Mouse (Mus musculus): ENCODE measurements around the gene Rpa2.

The Rpa2 gene

DNA sequence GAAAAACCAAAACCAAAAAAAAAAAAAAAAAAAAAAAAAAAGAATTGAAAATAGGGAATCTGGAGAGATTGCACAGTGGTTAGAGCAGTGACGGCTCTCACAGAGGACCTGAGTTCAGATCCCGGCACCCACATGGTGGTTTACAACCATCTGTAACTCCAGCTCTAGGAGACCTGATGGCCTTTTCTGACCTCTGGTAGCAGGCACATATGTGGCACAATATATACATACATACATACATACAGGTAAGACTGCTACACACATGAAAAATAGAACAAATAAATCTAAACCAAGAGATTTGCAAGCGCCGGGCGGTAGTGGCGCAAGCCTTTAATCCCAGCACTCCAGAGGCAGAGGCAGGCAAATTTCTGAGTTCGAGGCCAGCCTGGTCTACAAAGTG is 35.7 kb downstream of the Rpa2 start:
- DNase-seq (ENCODE audit: low spot score in 2 of 2): no peak

DNA sequence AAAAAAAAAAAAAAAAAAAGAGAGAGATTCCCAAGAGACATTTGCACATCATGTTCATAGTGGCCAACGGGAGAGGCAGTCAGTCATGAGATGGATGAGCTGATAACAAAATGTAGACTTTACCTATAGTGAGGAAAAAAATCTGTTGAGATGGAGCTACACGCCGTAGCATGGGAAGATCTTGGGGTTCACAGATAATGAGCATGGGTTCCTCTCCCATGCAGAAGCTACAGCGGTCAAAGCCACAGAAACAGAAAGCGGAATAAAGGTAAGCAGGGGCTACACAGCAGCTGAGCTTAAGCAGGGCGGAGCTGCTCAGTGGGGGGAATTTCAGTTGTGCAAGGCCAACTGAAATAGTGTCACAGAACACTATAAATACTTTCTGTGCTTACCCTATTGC is 36.2 kb downstream of the Rpa2 start:
- no peak for DNase-seq (ENCODE audit: low spot score in 2 of 2)

DNA sequence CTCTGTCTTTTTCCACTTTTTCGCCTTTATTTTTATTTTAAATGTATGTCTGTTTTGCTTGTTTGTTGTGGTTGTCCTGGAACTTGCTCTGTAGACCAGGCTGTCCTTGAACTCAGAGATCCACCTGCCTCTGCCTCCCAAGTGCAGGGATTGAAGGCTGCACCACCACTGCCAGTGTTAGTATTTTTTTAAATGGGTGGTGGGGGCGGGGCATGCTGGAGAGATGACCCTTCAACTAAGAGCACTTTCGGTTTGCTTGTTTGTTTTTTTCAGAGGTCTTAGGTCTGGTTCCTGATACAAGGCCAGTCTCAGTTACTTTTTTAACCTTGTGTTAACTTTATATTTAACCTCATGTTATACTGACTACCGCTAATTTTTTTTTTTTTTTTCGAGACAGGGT is 37.0 kb downstream of the Rpa2 start:
- no peak for DNase-seq (ENCODE audit: low spot score in 2 of 2)

DNA sequence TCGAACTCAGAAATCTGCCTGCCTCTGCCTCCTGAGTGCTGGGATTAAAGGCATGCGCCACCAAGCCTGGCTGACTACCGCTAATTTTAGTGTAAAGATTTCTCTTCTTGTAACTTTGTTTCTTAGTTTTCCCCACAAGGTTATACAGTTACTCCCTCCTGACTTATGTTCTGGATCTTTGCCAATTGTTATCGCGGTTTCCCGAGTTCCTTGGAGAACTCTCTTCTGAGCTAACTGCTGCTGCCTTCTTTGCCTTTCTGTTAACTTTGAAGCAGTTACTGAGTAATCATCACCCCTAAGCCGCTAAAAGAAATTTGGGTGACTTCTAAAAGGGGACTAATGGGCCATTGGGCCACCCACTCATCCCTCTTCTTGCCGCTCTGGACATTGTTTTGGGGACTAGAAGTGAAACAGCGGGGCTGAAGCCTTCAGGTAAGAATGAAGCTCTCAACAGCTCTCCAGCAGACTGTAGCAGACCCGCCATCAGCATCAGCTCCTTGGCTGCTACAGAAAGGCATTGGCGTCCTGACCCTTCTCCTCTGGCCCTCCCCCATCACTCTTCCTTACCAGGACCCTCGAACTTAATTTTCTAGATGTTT is 37.6 kb downstream of the Rpa2 start:
- DNase-seq (ENCODE audit: low spot score in 2 of 2): no peak

DNA sequence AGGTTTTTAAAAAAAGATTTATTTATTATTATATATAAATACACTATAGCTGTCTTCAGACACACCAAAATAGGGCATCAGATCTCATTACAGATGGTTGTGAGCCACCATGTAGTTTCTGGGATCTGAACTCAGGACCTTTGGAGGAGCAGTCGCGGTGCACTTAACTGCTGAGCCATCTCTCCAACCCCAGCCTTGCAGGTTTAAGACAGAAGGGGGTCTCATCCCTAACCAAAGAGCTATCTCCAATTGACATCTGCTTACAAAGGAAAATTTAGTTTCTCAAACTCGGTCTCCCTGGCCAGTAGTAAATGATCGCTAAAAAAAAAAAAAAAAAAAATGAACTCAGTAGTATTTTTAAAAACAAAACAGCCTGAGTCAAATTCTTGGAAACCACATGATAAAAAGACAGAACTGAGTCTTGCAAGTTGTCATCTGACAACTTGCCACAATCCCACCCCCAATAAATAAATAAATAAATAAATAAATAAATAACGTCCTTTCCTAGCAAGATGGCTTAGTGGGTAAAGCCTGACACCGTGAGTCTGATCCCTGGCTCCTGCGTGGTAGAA is 38.6 kb downstream of the Rpa2 start:
- no peak for DNase-seq (ENCODE audit: low spot score in 2 of 2)

DNA sequence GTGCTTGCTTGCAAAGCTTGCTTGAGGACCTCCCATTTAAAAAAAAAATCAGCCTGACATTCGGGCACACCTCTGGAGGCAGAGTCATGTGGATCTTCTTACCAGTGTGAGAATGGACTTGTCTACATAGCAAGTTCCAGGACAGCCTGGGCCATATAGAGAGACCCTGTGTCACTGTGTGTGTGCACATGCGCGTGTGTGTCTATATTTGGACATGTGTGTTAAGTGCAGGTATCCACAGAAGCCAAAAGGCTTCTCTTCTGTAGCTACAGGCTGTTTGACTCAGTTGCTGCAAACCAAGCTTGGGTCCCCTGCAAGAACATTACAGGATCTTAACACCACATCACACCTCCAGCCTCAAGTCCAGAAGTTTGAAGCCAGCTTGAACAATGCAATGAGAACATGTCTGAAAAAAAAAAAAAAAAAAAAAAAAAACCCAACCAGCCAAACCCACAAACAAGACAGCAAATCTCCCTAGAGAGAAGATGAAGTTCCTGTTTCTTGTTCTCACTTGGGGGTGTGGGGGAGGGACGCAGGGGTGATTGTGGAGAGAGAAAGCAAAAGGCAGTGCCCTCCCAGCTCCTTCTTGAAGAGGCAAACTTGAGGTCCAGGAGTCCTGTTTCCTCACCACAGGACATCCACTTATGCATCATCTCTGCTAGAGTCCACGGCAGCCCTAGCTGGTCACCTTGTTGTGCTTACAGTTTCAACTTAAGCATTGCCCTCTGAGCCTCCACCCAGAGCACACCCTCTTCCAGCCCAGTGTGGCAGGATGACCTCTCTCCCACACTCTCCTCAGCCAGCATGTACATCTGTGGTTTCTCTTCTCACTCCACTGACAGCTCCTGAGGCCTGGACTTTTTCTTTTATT is 39.9 kb downstream of the Rpa2 start:
- no peak for DNase-seq (ENCODE audit: low spot score in 2 of 2)

DNA sequence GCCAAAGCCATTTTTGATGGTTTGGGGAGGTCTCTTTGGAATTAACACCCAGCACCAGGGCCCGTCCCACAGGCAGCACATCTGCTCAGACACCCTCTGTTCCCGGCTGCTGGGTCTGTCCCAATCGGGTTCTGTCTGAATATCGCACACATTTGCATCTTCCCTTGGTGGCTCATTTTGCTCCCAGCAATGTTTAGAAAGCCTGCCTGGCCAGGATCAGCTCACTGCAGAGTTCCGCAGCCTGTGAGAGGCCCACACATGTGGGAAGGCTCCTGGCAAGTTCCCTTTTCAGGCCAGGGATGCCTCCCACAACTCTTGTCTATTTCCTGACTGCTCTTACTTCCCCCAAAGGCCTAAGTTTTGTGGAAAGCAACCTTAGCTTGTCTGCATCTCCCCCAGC is 41.5 kb downstream of the Rpa2 start:
- DNase-seq (ENCODE audit: low spot score in 2 of 2): no peak

DNA sequence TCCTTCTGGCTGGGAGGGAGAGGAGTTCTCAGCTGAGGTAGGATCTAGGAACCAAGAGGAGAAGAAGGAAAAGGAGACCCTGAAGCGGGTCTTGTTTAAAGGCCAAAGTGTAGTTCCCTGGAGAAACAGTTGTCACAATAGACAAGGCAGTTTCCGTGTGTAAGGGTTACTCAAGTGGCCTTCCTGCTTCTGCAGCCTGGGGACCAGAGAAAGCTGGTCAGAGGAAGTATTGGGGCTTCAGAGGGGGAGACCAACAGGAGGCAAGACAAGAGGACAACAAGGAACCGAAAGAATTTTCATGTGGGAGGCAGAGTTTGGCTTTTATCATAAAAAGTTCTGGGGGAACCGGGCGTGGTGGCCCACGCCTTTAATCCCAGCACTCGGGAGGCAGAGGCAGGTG is 48.3 kb downstream of the Rpa2 start:
- no peak for DNase-seq (ENCODE audit: low spot score in 2 of 2)

DNA sequence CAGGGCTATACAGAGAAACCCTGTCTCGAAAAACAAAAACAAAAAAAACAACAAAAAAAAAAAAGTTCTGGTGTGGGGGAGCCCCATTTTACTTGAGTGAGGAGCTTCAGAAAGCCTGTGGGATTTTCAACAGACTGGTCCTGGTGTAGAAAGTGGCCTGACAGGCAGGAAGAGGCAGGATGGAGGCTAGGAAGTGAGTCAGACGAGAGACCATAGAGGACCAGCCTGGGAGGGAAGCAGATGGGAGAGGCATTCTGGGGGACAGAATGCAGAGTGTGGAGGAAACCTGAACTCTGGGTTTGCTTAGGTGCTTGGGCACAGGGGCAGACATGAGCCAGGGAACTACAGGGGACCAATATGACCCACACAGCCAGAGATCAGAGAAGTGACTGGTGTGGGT is 48.7 kb downstream of the Rpa2 start:
- DNase-seq (ENCODE audit: low spot score in 2 of 2): no peak

DNA sequence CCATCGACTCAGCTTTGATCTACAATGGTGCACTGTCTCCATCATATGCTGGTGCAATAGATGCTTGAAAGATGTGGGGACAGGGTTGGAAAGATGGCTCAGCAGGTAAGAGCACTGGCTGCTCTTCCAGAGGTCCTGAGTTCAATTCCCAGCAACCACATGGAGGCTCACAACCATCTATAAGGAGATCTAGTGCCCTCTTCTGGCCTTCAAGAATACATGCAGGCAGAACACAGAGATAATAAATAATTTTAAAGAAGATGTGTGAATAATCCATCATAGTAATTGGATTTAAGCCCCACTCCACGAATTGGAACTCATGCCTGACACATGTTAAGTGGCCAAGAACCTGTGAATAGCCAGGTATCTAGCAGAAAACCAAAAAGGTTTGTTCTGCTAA is 50.3 kb downstream of the Rpa2 start:
- DNase-seq (ENCODE audit: low spot score in 2 of 2): no peak

DNA sequence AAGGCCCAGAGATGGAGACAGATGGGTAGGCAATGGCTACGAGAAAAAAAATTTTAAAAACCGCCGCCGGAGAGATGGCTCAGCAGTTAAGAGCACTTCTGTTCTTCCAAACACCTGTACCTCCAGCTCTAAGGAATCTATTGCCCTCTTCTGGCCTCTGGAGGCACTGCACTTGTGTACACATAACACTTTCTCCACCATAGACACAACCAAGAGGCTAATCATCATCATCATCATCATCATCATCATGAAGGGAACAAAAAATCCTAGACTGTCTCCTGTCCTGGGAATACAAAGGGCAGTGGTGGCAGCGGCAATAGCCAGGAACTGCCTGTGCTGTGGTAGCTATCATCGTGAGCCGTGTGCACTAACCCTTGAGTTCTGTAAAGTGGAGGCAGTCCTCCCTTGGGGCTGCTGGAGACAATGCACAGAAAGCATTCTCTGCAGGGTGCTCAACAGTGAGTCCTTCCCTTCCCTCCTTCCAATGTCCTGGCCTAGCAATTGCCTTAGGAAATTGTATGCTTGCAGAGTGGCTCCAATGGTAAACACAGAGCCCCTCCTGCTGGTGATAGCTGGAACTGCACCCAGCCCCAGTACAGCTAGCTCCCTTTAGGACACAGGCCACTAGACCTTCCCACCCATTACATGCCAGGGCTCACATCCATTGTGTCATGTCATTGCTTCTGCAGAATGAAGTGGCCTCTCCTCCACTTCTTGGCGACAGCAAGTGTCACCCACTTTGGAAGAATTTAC is 55.7 kb downstream of the Rpa2 start:
- DNase-seq (ENCODE audit: low spot score in 2 of 2): peak; percentile 37 to 65

All from urinary bladder, postnatal 36 days (tissue).